Mouse (Mus musculus) B cell, adult (primary cell): ENCODE data around the gene Slc35f4. TPM values are rescaled to one million over a fixed set of nuclear protein-coding genes. Genes with fewer than 3 reads are reported as not detected.

Experiments used
- total RNA-seq: library from RNA; stranded (reverse); gene quantifications from 4 replicates; pipeline ENCODE4 v1.2.4, GENCODE M21; 2023; ENCODE audit not compliant: inconsistent age

Slc35f4 gene
- total RNA-seq = not detected in 4 replicates

DNA sequence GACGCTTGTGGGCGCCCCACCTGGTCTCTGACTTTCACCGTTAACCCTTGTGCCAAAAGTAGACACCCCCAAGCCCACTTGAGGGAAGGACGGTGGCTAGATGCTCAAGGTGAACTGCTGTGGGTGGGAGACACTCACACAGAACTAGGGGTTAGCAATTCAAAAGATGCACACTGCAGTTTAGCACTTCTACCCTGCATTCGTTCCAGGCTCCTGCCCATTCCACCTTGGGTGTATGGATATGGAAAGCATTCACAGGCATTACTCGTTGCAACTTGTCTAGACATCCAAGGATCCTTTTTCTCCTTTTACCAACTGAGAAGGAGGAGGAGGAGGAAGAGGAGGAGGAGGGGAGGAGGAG, at the start of gene Slc35f4:
TSS of gene Slc35f4 (minus strand) at position 116 of the 361 bp plus-strand sequence.

